Mouse (Mus musculus): ENCODE results near the gene Eif4g1. TPM values are rescaled to one million over a fixed set of nuclear protein-coding genes. Genes with fewer than 3 reads are reported as not detected.

Gene Eif4g1
- polyA plus RNA-seq, 1 experiment from 2014 or later = 171 TPM

DNA sequence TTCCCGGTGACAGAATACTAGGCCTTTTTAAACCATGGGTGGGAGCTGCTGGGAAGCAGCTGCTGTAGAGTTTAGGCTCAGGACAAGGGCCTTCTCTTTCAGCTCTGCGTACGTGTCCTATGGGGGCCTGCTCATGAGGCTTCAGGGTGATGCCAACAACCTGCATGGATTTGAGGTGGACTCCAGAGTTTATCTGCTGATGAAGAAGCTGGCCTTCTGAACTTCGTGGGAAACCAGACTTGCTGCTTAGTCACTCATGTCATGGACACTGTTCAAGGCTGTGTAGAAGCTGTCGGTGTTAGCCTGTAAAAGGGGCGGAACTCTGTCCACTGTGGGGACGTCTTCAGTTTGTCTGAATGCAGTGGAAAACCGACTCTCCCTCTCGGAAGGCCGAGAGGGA lies 53.7 kb downstream of the Eif4g1 start:
- H3K9me3 ChIP-seq (ENCODE audit: control insufficient read depth, low read length) = no peaks in the 10 kb centered on the region
- no peak overlapping the region for H3K27ac ChIP-seq (ENCODE audit: low read depth)
- no peak for ATAC-seq (replicated peaks; ENCODE audit: low FRiP score, low TSS enrichment, low read depth)
- no peak overlapping the region for H3K4me2 ChIP-seq (ENCODE audit: low read length)
- no peak for DNase-seq (ENCODE audit: low spot score)
- 85% methylated on average over 10 of the region's 10 CpGs for WGBS
- no peaks in the 10 kb centered on the region for H3K27me3 ChIP-seq (replicated peaks; ENCODE audit: control insufficient read depth, insufficient read depth, low read length)
- peaks cover 32% of the 10 kb centered on the region for H3K36me3 ChIP-seq (ENCODE audit: control insufficient read depth, insufficient read depth, low read length)
- peaks cover 9% of the 10 kb centered on the region for H3K4me1 ChIP-seq (replicated peaks; ENCODE audit: control insufficient read depth, insufficient read depth, low read length)
- H3K4me3 ChIP-seq (ENCODE audit: low read depth, low read length) = no peak overlapping the region
- no peak overlapping the region for H3K9ac ChIP-seq (ENCODE audit: low read length)

DNA sequence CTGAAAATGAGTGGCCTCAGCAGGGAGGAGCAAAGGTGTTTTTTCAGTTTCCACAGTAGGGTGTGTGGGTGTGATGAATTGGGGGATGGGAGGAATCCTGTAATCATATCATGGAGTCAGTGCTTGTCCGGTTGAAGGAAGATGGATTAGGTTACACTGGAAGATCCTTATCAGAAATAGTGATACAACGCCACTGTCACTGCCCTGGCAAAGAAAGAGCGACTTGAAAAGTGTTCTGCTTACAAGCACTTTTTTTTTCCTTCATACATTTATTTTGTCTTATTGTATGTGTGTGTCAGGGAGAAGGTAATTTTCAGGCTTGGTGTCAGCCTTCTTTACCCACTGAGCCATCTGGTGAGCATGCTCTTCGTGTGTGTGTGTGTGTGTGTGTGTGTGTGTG lies 54.6 kb downstream of the Eif4g1 start:
- Histone ChIP-seq H3K4me3 (ENCODE audit: low read depth, low read length) (no peak overlapping the region), H3K27ac (ENCODE audit: low read depth) (no peak overlapping the region), H3K4me1 (replicated peaks; ENCODE audit: control insufficient read depth, insufficient read depth, low read length) (peaks cover 7% of the 10 kb centered on the region), H3K4me2 (ENCODE audit: low read length) (no peak overlapping the region), H3K36me3 (ENCODE audit: control insufficient read depth, insufficient read depth, low read length) (peaks cover 32% of the 10 kb centered on the region), H3K9ac (ENCODE audit: low read length) (no peak overlapping the region), H3K27me3 (replicated peaks; ENCODE audit: control insufficient read depth, insufficient read depth, low read length) (no peaks in the 10 kb centered on the region), H3K9me3 (ENCODE audit: control insufficient read depth, low read length) (no peaks in the 10 kb centered on the region)
- DNase-seq (ENCODE audit: low spot score) (no peak), ATAC-seq (replicated peaks; ENCODE audit: low FRiP score, low TSS enrichment, low read depth) (no peak)
- WGBS = 56% methylated on average over 4 of the region's 4 CpGs

DNA sequence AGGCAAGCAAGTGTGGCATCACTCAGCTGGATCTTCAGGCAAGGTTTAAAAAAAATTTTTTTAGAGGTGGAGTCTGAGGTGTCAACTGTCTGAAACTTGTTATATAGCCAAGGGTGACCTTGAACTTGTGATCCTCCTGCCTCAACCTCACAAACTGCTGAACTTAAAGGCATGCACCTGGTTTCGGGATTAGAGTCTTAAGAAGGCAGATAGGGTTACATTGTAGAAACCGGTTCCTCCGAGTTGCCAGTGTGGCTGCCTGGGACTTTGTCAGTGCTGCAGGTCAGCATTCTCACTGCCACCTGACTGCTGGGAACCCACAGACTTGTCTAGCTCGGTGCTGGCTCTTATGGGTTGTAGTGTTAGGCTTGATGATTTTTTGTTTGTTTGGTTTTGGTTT lies 55.1 kb downstream of the Eif4g1 start:
- no peaks in the 10 kb centered on the region for H3K27me3 ChIP-seq (replicated peaks; ENCODE audit: control insufficient read depth, insufficient read depth, low read length)
- no peak for ATAC-seq (replicated peaks; ENCODE audit: low FRiP score, low TSS enrichment, low read depth)

DNA sequence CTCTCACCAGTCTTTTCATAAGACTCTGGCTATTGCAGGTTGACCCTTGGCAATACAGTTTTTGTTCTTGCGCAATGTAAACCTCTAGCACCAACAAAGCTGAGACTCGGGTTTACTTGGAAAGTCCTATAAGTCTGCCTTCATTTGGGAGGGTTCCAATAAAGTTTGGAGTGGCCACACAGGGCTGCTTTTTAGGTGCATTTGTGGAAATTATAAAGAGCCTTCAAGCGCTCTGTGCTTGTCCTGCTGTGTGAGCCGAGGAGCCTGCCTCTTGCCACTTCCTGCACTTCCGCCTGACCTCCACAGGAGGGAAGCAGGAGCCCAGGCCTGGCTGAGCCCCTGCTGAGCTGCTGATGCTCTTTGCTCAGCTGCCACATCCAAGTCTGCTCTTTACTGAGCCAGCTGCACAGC lies 56.2 kb downstream of the Eif4g1 start:
- no peaks in the 10 kb centered on the region for H3K4me1 ChIP-seq (replicated peaks; ENCODE audit: control insufficient read depth, insufficient read depth, low read length)
- peaks cover 32% of the 10 kb centered on the region for H3K36me3 ChIP-seq (ENCODE audit: control insufficient read depth, insufficient read depth, low read length)
- DNase-seq (ENCODE audit: low spot score) = no peak
- no peak overlapping the region for H3K9ac ChIP-seq (ENCODE audit: low read length)
- 32% methylated on average over 5 of the region's 5 CpGs for WGBS
- no peak overlapping the region for H3K4me3 ChIP-seq (ENCODE audit: low read depth, low read length)
- ATAC-seq (replicated peaks; ENCODE audit: low FRiP score, low TSS enrichment, low read depth) = peak; percentile 69
- H3K27ac ChIP-seq (ENCODE audit: low read depth) = no peak overlapping the region
- H3K9me3 ChIP-seq (ENCODE audit: control insufficient read depth, low read length) = no peaks in the 10 kb centered on the region
- H3K27me3 ChIP-seq (replicated peaks; ENCODE audit: control insufficient read depth, insufficient read depth, low read length) = no peaks in the 10 kb centered on the region
- H3K4me2 ChIP-seq (ENCODE audit: low read length) = no peak overlapping the region

More for the DNA sequence above, 55.1 kb downstream of the Eif4g1 start:
- Histone ChIP-seq H3K4me2 (ENCODE audit: low read length) (no peak overlapping the region), H3K9me3 (ENCODE audit: control insufficient read depth, low read length) (no peaks in the 10 kb centered on the region), H3K4me1 (replicated peaks; ENCODE audit: control insufficient read depth, insufficient read depth, low read length) (peaks cover 7% of the 10 kb centered on the region), H3K27ac (ENCODE audit: low read depth) (no peak overlapping the region), H3K9ac (ENCODE audit: low read length) (no peak overlapping the region), H3K36me3 (ENCODE audit: control insufficient read depth, insufficient read depth, low read length) (peaks cover 32% of the 10 kb centered on the region), H3K4me3 (ENCODE audit: low read depth, low read length) (no peak overlapping the region)
- no peak for DNase-seq (ENCODE audit: low spot score)
- 45% methylated on average over 4 of the region's 4 CpGs for WGBS

DNA sequence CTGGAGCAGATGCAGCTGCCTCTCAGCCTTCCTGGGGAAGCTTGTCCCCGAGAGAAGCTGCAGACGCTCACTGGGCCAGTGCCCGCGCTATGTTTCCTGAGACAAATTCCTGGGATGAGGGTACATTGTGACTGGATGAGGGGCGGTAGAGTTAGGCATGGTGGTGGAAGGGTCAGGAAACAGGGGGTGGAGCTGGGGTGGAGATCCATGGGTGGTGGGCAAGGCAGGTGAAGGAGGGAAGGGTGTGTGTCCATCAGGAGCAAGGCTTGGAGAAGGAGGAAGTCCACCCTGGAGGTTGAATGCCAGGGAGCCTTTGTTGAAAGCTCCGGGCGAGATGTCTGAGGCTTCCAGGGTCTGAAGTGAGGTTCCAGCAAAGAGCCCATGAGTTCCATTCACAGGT lies 57.2 kb downstream of the Eif4g1 start:
- ATAC-seq (replicated peaks; ENCODE audit: low FRiP score, low TSS enrichment, low read depth) = no peak
- H3K4me3 ChIP-seq (ENCODE audit: low read depth, low read length) = no peak overlapping the region
- H3K4me1 ChIP-seq (replicated peaks; ENCODE audit: control insufficient read depth, insufficient read depth, low read length) = 0 out of 2 replicates have a peak, but pooled peaks cover 3% of the 10 kb centered on the region
- no peaks in the 10 kb centered on the region for H3K27me3 ChIP-seq (replicated peaks; ENCODE audit: control insufficient read depth, insufficient read depth, low read length)
- no peak overlapping the region for H3K4me2 ChIP-seq (ENCODE audit: low read length)
- no peak for DNase-seq (ENCODE audit: low spot score)
- H3K9me3 ChIP-seq (ENCODE audit: control insufficient read depth, low read length) = no peaks in the 10 kb centered on the region
- peaks cover 24% of the 10 kb centered on the region for H3K36me3 ChIP-seq (ENCODE audit: control insufficient read depth, insufficient read depth, low read length)
- H3K27ac ChIP-seq (ENCODE audit: low read depth) = no peak overlapping the region
- WGBS = 74% methylated on average over 7 of the region's 7 CpGs
- no peak overlapping the region for H3K9ac ChIP-seq (ENCODE audit: low read length)

DNA sequence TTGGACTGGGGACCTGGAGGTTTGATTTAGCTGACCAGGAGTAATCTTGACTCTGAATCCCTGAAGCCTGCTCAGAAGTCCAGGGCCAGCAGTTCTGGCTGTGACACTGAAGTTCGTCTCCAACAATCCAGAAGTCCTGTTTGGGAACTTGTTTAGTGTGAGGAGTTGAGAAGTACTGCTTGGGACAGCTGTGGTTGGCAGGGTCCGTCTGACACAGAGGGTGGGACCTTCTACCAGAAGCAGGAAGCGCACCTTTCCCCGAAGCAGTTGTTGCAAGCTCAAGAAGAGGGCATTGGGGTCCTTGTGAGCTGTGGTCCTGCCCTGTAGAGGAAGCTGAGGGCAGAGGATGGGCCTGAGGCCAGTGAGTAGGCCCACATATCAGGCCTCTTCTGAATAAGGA lies 57.6 kb downstream of the Eif4g1 start:
- Histone ChIP-seq H3K9me3 (ENCODE audit: control insufficient read depth, low read length) (no peaks in the 10 kb centered on the region), H3K36me3 (ENCODE audit: control insufficient read depth, insufficient read depth, low read length) (peaks cover 20% of the 10 kb centered on the region), H3K27ac (ENCODE audit: low read depth) (no peak overlapping the region), H3K9ac (ENCODE audit: low read length) (no peak overlapping the region), H3K27me3 (replicated peaks; ENCODE audit: control insufficient read depth, insufficient read depth, low read length) (no peaks in the 10 kb centered on the region), H3K4me1 (replicated peaks; ENCODE audit: control insufficient read depth, insufficient read depth, low read length) (0 out of 2 replicates have a peak, but pooled peaks cover 3% of the 10 kb centered on the region), H3K4me3 (ENCODE audit: low read depth, low read length) (no peak overlapping the region), H3K4me2 (ENCODE audit: low read length) (no peak overlapping the region)
- ATAC-seq (replicated peaks; ENCODE audit: low FRiP score, low TSS enrichment, low read depth) (no peak), DNase-seq (ENCODE audit: low spot score) (no peak)
- WGBS = 79% methylated on average over 4 of the region's 4 CpGs

DNA sequence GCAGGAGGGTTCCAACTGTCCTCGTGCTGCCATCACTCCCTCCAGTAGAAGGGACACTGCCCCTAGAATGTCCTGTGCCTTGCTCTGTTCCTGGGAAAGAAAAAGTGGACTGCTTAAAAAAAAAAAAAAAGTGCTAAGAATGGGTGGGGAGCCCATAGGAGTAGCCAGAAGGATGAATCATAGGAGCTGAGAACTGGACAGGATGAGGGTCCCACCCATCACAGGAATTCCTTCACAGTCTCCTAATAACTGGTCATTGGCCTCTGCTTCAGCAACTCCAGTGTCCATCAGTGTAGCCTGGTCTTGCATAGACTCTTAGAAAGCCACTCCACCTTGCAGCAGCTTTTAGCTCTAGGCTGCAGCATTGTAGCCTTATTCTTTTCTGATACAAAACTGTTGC lies 58.3 kb downstream of the Eif4g1 start:
- DNase-seq (ENCODE audit: low spot score) = no peak
- no peak overlapping the region for H3K4me2 ChIP-seq (ENCODE audit: low read length)
- no peak overlapping the region for H3K27ac ChIP-seq (ENCODE audit: low read depth)
- no peak overlapping the region for H3K4me3 ChIP-seq (ENCODE audit: low read depth, low read length)
- no peak for ATAC-seq (replicated peaks; ENCODE audit: low FRiP score, low TSS enrichment, low read depth)
- no peaks in the 10 kb centered on the region for H3K27me3 ChIP-seq (replicated peaks; ENCODE audit: control insufficient read depth, insufficient read depth, low read length)
- H3K9me3 ChIP-seq (ENCODE audit: control insufficient read depth, low read length) = no peaks in the 10 kb centered on the region
- H3K36me3 ChIP-seq (ENCODE audit: control insufficient read depth, insufficient read depth, low read length) = peaks cover 13% of the 10 kb centered on the region
- no peak overlapping the region for H3K9ac ChIP-seq (ENCODE audit: low read length)
- H3K4me1 ChIP-seq (replicated peaks; ENCODE audit: control insufficient read depth, insufficient read depth, low read length) = 0 out of 2 replicates have a peak, but pooled peaks cover 3% of the 10 kb centered on the region
- WGBS = 52% methylated on average over 1 of the region's 1 CpGs

DNA sequence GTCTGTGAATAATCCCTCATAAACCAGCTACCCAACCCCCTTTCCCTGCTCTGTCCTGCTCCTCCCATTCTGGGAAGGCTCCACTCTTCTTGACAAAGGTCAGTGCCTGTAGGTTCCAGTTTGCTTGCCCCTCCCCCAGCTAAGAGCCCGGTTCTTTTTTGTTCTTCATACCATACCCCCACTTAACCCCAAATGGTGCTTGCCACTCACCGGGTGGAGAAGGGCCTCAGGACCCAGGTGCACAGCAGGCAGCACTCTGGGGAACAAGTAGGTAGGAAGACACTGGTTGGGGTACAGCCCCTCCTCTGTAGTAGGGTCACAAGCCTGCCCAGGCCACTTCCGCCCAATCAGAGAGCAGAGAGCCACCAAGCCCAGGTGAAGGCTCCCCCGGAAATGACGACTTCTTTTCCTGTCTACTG lies 62.2 kb downstream of the Eif4g1 start:
- Histone ChIP-seq H3K4me3 (ENCODE audit: low read depth, low read length) (no peak overlapping the region), H3K9ac (ENCODE audit: low read length) (no peak overlapping the region), H3K27me3 (replicated peaks; ENCODE audit: control insufficient read depth, insufficient read depth, low read length) (peaks cover 16% of the 10 kb centered on the region), H3K4me1 (replicated peaks; ENCODE audit: control insufficient read depth, insufficient read depth, low read length) (peaks cover 17% of the 10 kb centered on the region), H3K4me2 (ENCODE audit: low read length) (no peak overlapping the region), H3K9me3 (ENCODE audit: control insufficient read depth, low read length) (no peaks in the 10 kb centered on the region), H3K27ac (ENCODE audit: low read depth) (no peak overlapping the region), H3K36me3 (ENCODE audit: control insufficient read depth, insufficient read depth, low read length) (no peaks in the 10 kb centered on the region)
- DNase-seq (ENCODE audit: low spot score) = peak; percentile 49
- WGBS = 35% methylated on average over 5 of the region's 5 CpGs
- no peak for ATAC-seq (replicated peaks; ENCODE audit: low FRiP score, low TSS enrichment, low read depth)

DNA sequence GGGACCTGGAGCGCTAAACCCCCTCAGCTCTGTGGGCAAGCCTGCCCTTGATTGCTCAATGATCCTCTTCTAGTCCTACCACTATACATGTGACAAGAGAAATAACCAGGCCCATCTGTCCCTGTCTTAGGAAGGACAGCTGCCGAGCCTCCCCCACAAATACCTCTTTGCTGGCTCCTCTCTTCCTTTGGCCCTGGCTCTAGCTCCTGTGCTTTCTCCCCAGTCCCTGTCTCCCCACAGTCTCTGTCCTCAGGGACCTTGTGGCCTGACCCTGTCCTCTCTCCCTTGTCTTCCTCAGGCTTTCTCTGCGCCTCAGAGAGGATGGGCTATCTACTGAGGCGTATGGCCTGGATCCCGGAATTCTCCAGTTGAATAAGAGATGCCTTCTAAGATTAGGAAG lies 63.6 kb downstream of the Eif4g1 start:
- Histone ChIP-seq H3K27me3 (replicated peaks; ENCODE audit: control insufficient read depth, insufficient read depth, low read length) (peaks cover 22% of the 10 kb centered on the region), H3K27ac (ENCODE audit: low read depth) (no peak overlapping the region; the same call in 1 of the 2 replicates), H3K4me3 (ENCODE audit: low read depth, low read length) (no peak overlapping the region), H3K9ac (ENCODE audit: low read length) (no peak overlapping the region), H3K9me3 (ENCODE audit: control insufficient read depth, low read length) (no peaks in the 10 kb centered on the region), H3K4me2 (ENCODE audit: low read length) (no peak overlapping the region), H3K4me1 (replicated peaks; ENCODE audit: control insufficient read depth, insufficient read depth, low read length) (peaks cover 17% of the 10 kb centered on the region), H3K36me3 (ENCODE audit: control insufficient read depth, insufficient read depth, low read length) (no peaks in the 10 kb centered on the region)
- DNase-seq (ENCODE audit: low spot score) (no peak), ATAC-seq (replicated peaks; ENCODE audit: low FRiP score, low TSS enrichment, low read depth) (no peak)
- WGBS = 72% methylated on average over 5 of the region's 5 CpGs
